Mouse (Mus musculus): Measurements from ENCODE around the gene Abhd16b. TPM values are rescaled to one million over a fixed set of nuclear protein-coding genes. Genes with fewer than 3 reads are reported as not detected.

Gene Abhd16b
- polyA plus RNA-seq, 1 experiment: not detected

DNA sequence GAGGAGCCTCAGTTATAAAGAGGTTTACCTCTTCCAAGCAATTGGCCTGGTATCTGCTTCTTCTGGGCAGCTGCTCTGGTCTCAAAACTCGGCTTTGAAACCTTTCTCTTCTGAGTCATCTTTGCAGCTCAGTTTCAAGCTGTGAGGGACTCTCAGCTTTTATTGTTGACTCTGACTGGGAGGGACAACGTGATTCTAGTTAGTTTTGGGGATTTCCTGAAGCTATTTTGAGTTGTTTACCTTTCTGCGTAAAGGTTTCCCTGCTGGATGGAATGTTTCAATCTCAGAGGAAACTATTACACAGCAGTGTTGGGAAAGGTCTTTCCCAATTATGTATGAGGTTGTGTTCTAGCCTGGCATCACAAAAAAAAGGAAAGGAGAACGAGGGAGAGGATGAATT is 5.6 kb downstream of the Abhd16b start:
- peak overlapping the region; percentile 56 for H3K4me3 ChIP-seq (replicated peaks)
- H3K4me1 ChIP-seq: peaks cover 44% of the 10 kb centered on the region
- H3K36me3 ChIP-seq (replicated peaks; ENCODE audit: low read length): peaks cover 46% of the 10 kb centered on the region
- peaks cover 7% of the 10 kb centered on the region for H3K27me3 ChIP-seq (replicated peaks)
- H3K9me3 ChIP-seq: no peaks in the 10 kb centered on the region
- TF ChIP-seq GATA1 (IDR thresholded peaks at IDR 0.05; ENCODE audit: borderline replicate concordance, low read length) (no peak), FLI1 (IDR thresholded peaks at IDR 0.05; ENCODE audit: low read length) (no peak)

DNA sequence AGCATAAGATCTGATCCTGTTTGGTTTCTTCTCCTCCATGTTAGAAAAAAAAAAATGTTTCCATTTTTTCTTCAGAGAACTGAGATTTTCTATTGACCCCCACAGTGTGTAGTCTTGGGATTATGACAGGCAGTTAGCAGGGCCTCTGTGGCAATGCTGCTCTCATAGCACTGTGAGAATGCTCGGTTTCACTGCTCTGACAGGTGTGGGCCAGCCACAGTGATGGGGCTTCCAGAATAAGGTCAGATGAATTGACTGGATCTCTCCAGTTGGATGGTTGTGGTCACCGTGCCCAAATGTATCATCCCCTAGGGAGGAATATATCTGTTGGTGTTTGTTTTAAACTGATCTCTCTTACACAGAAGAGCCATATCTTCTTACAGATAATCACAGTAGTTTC is 16.2 kb downstream of the Abhd16b start:
- no peak overlapping the region for H3K4me3 ChIP-seq (replicated peaks)
- no peaks in the 10 kb centered on the region for H3K27me3 ChIP-seq (replicated peaks)
- H3K4me1 ChIP-seq: peaks cover 32% of the 10 kb centered on the region
- no peaks in the 10 kb centered on the region for H3K9me3 ChIP-seq
- no peak for TF ChIP-seq GATA1 (IDR thresholded peaks at IDR 0.05; ENCODE audit: borderline replicate concordance, low read length)
- peaks cover 97% of the 10 kb centered on the region for H3K36me3 ChIP-seq (replicated peaks; ENCODE audit: low read length)

DNA sequence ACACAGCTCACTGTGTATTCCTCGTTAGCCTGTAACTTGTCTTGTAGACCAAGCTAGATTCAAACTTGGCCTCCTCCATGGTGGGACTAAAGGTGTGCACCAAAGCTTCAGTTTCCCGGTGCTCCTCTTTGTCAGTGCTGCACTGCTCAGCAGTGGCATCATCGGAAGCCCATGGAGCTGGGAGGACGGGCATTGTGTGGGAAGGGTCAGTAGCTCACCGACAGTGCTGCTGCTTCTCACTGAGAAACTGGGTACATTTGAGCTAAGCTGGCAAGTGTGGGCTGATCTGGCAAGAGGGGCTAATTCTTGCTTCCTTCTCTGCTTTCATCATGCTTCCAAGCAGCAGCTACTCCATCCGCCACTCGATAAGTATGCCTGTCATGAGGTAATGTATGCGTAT is 18.2 kb downstream of the Abhd16b start:
- peaks cover 22% of the 10 kb centered on the region for H3K4me1 ChIP-seq
- H3K36me3 ChIP-seq (replicated peaks; ENCODE audit: low read length): peaks cover 96% of the 10 kb centered on the region
- H3K4me3 ChIP-seq (replicated peaks): no peak overlapping the region
- H3K9me3 ChIP-seq: no peaks in the 10 kb centered on the region
- H3K27me3 ChIP-seq (replicated peaks): no peaks in the 10 kb centered on the region
- TF ChIP-seq FLI1 (IDR thresholded peaks at IDR 0.05; ENCODE audit: low read length) (no peak), GATA1 (IDR thresholded peaks at IDR 0.05; ENCODE audit: borderline replicate concordance, low read length) (no peak)

DNA sequence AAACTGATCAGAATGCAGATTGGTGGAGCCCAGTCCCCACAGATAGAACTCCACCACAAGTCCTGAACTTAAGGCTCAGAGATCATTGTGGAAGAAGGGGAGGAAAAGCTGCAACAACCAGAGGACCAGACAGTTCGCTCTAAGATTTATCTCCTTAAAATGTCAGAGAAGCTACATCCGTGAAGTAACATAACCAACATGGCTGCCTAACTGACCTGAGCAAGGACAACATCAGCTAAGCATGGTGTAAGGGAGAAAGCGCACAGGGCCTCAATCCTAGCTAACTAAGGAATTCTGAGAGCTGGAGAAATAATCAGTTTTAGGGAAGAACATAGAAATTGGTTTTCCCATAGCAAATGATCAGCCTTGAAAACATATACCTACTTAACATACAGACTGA is 26.2 kb downstream of the Abhd16b start:
- Histone ChIP-seq H3K4me3 (replicated peaks) (peak overlapping the region; percentile 97), H3K36me3 (replicated peaks; ENCODE audit: low read length) (peaks cover 57% of the 10 kb centered on the region), H3K9me3 (no peaks in the 10 kb centered on the region), H3K4me1 (peaks cover 56% of the 10 kb centered on the region), H3K27me3 (replicated peaks) (no peaks in the 10 kb centered on the region)
- no peak for TF ChIP-seq GATA1 (IDR thresholded peaks at IDR 0.05; ENCODE audit: borderline replicate concordance, low read length)
- TF ChIP-seq FLI1 (IDR thresholded peaks at IDR 0.05; ENCODE audit: low read length): no peak

DNA sequence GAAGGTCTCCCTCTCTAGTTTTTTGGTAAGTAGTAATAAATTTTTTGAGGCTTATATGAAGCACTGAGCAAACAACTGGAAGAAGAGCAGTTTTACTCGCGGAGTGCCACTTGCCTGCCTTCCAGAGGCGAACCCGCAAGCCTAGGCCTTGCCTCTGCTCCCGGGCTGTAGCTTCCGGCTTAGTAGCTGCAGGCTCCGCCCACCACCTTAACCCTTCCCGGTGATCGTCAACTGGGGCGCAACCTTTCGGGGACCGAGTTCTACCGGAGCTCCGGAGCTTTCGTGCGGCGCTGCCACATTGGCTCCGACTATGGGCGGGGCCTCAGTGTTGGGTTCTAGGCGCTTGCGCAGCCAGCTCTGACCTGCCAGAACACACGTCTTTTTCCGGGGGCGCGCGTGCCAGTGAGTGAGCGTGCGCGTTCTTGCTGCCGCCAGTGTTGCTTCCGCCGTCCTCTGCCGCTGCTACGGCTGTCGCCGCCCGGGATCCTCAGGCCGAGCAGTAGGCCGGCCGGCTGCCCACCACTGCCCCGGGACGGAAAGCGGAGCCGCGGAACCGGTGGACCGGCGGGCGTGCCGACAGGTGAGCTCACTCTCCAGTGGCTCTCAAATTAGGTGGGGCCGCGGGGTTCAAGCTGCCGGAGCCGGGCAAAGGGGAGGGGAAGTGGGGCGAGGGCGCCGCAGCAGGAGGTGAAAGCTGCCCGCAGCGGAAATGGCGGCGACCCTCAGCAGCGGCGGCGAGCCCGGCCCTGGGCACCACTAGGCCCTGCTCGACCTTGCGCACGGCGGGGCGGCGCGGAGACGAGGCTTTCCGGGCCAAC is 27.3 kb downstream of the Abhd16b start, which contains the start of gene Dnajc5:
Dnajc5 (plus strand) TSS at position 368 of the 818 bp plus-strand sequence.
- TF ChIP-seq GATA1 (IDR thresholded peaks at IDR 0.05; ENCODE audit: borderline replicate concordance, low read length): no peak
- no peak for TF ChIP-seq FLI1 (IDR thresholded peaks at IDR 0.05; ENCODE audit: low read length)
- H3K27me3 ChIP-seq (replicated peaks): no peaks in the 10 kb centered on the region
- peak within 1 kb of the TSS; percentile 97 for H3K4me3 ChIP-seq (replicated peaks)
- H3K36me3 ChIP-seq (replicated peaks; ENCODE audit: low read length): peaks cover 53% of the 10 kb centered on the region
- peaks cover 54% of the 10 kb centered on the region for H3K4me1 ChIP-seq
- no peaks in the 10 kb centered on the region for H3K9me3 ChIP-seq

DNA sequence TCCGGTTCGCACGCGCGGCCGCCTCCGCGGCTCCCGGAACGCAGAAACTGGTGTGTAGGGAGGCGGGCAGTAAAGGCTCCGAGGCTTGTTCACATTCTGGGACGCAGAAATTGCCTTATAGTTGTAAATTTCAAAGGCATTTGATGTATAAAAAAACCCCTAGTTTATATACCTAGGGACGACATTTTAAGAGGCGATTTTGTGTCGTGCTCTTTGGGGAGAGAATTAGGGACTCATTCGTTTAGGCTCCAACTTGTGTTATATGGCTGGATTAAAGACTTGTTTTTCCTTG is 27.9 kb downstream of the Abhd16b start:
- Histone ChIP-seq H3K36me3 (replicated peaks; ENCODE audit: low read length) (peaks cover 52% of the 10 kb centered on the region), H3K4me1 (peaks cover 58% of the 10 kb centered on the region), H3K4me3 (replicated peaks) (peak overlapping the region; percentile 97), H3K27me3 (replicated peaks) (no peaks in the 10 kb centered on the region), H3K9me3 (no peaks in the 10 kb centered on the region)
- TF ChIP-seq GATA1 (IDR thresholded peaks at IDR 0.05; ENCODE audit: borderline replicate concordance, low read length): no peak

DNA sequence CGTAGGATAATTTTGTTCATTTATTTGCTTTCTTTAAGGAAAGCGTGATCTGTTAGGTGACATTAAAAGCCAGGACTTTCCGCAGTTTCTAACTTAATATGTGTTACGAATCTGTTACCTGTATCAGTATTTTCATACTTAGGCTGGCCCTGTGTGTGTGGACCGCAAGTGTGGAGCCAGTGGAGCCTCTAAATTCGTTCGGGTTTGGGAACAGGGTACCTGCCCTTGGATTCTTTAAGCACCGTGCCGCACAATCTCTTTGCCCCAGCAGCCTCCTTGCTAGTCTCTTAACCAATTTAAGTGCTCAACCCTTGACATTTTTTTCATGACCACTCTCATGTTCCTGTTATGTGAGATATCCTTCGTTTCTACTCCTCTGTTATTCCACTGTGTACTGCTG is 28.5 kb downstream of the Abhd16b start:
- peaks cover 51% of the 10 kb centered on the region for H3K36me3 ChIP-seq (replicated peaks; ENCODE audit: low read length)
- H3K4me1 ChIP-seq: peaks cover 56% of the 10 kb centered on the region
- H3K9me3 ChIP-seq: no peaks in the 10 kb centered on the region
- H3K27me3 ChIP-seq (replicated peaks): no peaks in the 10 kb centered on the region
- H3K4me3 ChIP-seq (replicated peaks): peak overlapping the region; percentile 97
- TF ChIP-seq FLI1 (IDR thresholded peaks at IDR 0.05; ENCODE audit: low read length) (no peak), GATA1 (IDR thresholded peaks at IDR 0.05; ENCODE audit: borderline replicate concordance, low read length) (no peak)

DNA sequence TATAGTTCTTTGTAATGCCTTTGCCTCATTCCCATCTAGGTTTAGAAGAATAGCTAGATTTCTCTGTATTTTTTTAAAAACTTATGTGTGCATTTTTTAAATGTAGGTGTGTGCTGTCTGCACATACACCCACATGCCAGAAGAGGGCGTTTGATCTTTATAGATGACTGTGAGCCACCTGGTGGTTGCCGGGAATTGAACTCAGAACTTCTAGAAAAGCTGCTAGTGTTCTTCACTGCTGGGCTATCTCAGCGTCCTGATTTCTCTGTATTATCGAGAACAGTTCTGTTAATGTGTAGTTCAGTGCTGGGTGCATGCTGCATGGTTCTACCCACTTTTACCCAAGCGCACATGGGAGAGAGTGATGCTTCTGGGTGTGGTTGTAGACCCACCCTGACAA is 29.8 kb downstream of the Abhd16b start:
- no peaks in the 10 kb centered on the region for H3K27me3 ChIP-seq (replicated peaks)
- H3K4me1 ChIP-seq: peaks cover 61% of the 10 kb centered on the region
- H3K4me3 ChIP-seq (replicated peaks): peak overlapping the region; percentile 11
- peaks cover 44% of the 10 kb centered on the region for H3K36me3 ChIP-seq (replicated peaks; ENCODE audit: low read length)
- H3K9me3 ChIP-seq: no peaks in the 10 kb centered on the region
- TF ChIP-seq FLI1 (IDR thresholded peaks at IDR 0.05; ENCODE audit: low read length) (no peak), GATA1 (IDR thresholded peaks at IDR 0.05; ENCODE audit: borderline replicate concordance, low read length) (no peak)

DNA sequence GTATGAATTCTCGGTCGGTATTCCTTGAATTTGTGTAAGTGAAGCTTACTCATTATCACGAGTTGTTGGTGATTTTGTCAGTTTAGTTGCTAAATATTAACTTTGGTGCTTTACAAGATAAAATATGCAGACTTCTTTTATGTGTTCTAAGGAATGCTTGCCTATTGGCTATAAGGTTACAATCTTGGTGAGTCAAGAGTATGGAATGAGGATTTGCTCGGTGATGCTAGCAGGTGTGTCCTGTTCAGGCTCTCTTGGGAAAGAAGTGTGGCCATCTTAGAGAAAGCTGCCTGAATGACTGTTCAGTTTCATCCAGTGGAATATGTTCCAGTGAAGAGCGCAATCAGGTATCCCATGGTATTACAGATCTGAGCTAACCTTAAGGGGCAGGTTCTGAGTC is 32.5 kb downstream of the Abhd16b start:
- TF ChIP-seq GATA1 (IDR thresholded peaks at IDR 0.05; ENCODE audit: borderline replicate concordance, low read length) (no peak), FLI1 (IDR thresholded peaks at IDR 0.05; ENCODE audit: low read length) (no peak)
- Histone ChIP-seq H3K27me3 (replicated peaks) (no peaks in the 10 kb centered on the region), H3K4me1 (peaks cover 49% of the 10 kb centered on the region), H3K4me3 (replicated peaks) (no peak overlapping the region), H3K36me3 (replicated peaks; ENCODE audit: low read length) (peaks cover 60% of the 10 kb centered on the region), H3K9me3 (peaks cover 2% of the 10 kb centered on the region)

DNA sequence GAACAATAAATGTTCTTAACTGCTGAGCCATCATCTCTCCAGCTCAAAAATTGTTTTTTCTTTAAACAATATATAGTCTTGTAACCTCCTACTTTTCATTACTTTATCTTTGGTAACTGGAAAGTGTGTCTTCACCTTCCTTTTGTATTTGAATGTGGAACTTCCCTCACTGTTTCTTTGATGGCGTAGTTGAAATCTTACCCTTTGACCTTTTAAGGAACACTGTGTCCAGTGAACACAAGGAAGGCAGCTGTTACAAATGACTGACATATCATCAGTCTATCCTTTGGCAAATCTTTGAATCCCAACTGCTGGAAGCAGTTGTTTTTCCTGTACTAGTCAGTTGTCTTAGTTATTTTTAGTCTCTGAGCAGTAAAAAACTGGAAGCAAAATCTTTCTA is 36.1 kb downstream of the Abhd16b start:
- TF ChIP-seq GATA1 (IDR thresholded peaks at IDR 0.05; ENCODE audit: borderline replicate concordance, low read length) (no peak), FLI1 (IDR thresholded peaks at IDR 0.05; ENCODE audit: low read length) (no peak)
- no peaks in the 10 kb centered on the region for H3K27me3 ChIP-seq (replicated peaks)
- no peak overlapping the region for H3K4me3 ChIP-seq (replicated peaks)
- peaks cover 40% of the 10 kb centered on the region for H3K4me1 ChIP-seq
- H3K9me3 ChIP-seq: peaks cover 13% of the 10 kb centered on the region
- H3K36me3 ChIP-seq (replicated peaks; ENCODE audit: low read length): peaks cover 79% of the 10 kb centered on the region

Data from megakaryocyte, embryonic 14.5 days (primary cell).